Mouse (Mus musculus) kidney, postnatal 36 days (tissue): ENCODE data around the gene Gm14322.
"Not testable (repeated sequence)": the region's sequence is repeated elsewhere in the genome, so short reads cannot be mapped to it uniquely, and the experiment has no call there.

Source experiments
- DNase-seq, 2 experiments: peaks; one replicate each; pipeline ENCODE4 v3.0.0; 2021 to 2022; ENCODE audit warnings: mixed read lengths in 2 of 2

Gene Gm14322

DNA sequence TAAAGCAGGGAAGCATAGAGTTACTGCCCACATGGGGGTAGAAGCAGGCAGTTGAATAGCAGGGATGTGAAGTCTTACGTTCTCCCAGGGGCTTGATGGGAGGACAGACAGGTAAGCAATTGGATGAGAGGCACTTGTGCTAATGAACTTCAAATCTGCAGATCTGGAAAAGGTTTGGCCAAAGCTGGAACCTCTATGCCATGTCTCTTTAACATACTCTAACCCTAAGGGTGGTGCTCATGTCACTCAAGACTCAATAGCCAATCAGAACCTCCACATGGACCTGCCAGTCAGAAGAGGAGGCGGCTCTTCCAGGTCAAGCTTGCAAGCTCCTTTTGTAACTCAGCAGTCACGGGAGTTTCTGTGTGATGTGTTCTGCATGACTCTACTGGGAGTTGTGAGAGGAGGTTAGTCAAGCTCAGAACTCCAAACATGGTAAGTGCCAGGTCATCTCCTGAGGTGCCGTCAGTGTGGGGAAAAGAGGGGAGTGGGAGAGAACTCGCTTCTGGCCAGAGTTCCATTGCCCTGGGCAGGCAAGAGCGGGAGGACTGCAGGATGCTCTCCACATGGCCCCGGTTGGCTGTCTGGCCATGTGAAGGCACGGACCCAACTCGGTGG is at the start of gene Gm14322:
Gm14322 (plus strand) TSS at position 348 of the 618 bp plus-strand sequence.
- peak; percentile 49 to 59 for DNase-seq

DNA sequence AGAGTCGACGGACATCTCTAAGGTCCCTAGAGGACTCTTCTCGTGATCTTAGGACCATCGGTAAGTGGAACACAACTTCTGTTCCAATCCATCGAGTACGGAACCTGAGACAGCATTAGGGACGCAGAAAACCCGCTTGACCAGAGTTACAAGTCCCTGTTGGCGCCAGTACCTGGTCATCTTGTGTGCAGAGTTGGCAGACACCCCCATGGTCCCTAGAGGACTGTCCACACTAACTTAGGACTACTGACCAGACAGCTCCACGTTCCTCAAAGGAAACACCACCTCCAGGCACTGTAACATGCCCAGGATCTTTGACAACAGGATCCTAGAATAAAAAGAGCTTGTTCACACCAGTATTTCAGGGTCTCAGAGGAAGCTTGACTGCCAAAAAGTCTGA is 17.6 kb upstream of the Gm14322 start:
- not testable (repeated sequence) for DNase-seq

DNA sequence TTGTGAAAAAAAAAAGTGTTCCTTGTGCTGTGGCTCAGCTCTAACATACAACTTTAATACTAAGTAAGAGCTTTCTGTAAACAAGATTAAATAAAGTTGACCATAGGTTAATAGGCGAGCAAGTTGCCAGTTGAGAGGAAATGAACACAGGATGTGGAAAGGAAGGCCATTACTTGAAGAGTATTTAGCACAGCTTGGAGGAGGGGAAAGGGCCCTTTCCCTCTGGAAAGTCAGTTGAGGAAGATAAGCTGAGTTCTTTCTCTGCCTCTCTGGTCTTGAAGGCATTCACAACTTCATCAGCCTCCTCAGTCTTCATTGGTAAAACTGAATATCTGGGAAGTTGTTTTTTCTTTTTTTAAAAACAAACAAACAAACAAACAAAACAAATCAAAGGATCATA is 28.3 kb downstream of the Gm14322 start:
- DNase-seq = not testable (repeated sequence)

DNA sequence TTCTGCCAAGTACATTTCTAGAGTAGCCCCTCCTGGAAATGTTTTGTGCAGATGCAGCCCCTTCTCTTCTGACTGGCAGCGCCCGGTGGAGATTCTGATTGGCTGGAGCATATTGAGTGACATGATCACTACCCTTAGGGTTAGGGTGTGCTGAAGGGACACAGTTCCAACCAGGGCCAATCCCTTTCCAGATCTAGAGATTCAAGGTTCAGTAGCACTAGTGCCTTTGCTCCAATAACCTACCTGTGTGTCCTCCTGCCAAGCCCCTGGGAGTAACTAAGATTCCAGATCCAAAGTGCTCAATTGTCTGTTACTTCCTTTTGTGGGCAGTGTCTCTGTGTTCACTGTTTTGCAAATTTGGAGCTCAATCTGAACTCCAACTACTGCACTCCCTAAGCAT is 47.1 kb downstream of the Gm14322 start:
- not testable (repeated sequence) for DNase-seq
